Mouse (Mus musculus): ENCODE measurements around the gene Fgfr2. TPM values are rescaled to one million over a fixed set of nuclear protein-coding genes. Genes with fewer than 3 reads are reported as not detected.
A peak's percentile ranks its signal among the peaks of the same experiment; 100 is the strongest.

Gene Fgfr2
- polyA plus RNA-seq, 1 experiment from 2014 or later: 24.1 TPM

GRCm38 (mm10) chr7:132866316-132866715 lies 256.8 kb downstream of the Fgfr2 start:
- no peak overlapping the region for H3K4me2 ChIP-seq (ENCODE audit: low read length)
- H3K36me3 ChIP-seq (ENCODE audit: control insufficient read depth, insufficient read depth, low read length): peaks cover 14% of the 10 kb centered on the region
- no peaks in the 10 kb centered on the region for H3K27me3 ChIP-seq (replicated peaks; ENCODE audit: control insufficient read depth, insufficient read depth, low read length)
- H3K9me3 ChIP-seq (ENCODE audit: control insufficient read depth, low read length): no peaks in the 10 kb centered on the region
- H3K9ac ChIP-seq (ENCODE audit: low read depth, low read length): no peak overlapping the region
- no peak for ATAC-seq
- 96% methylated on average over 9 of the region's 9 CpGs for WGBS
- H3K27ac ChIP-seq (ENCODE audit: low read depth, low read length): no peak overlapping the region
- H3K4me1 ChIP-seq (ENCODE audit: control insufficient read depth, insufficient read depth, low read depth, low read length): peaks cover 2% of the 10 kb centered on the region
- H3K4me3 ChIP-seq (ENCODE audit: low read length): no peak overlapping the region

- Histone ChIP-seq H3K4me1 (ENCODE audit: control insufficient read depth, insufficient read depth, low read depth, low read length) (peaks cover 17% of the 10 kb centered on the region), H3K9ac (ENCODE audit: low read depth, low read length) (peak within 1 kb of the TSS; percentile 73), H3K4me3 (ENCODE audit: low read length) (peak within 1 kb of the TSS; percentile 54), H3K36me3 (ENCODE audit: control insufficient read depth, insufficient read depth, low read length) (no peaks in the 10 kb centered on the region), H3K27ac (ENCODE audit: low read depth, low read length) (peak within 1 kb of the TSS; percentile 64), H3K9me3 (ENCODE audit: control insufficient read depth, low read length) (no peaks in the 10 kb centered on the region), H3K27me3 (replicated peaks; ENCODE audit: control insufficient read depth, insufficient read depth, low read length) (no peaks in the 10 kb centered on the region), H3K4me2 (ENCODE audit: low read length) (peak within 1 kb of the TSS; percentile 66)
- under 1% methylated on average over 50 of the region's 53 CpGs for WGBS
- ATAC-seq: peak; percentile 96
Measured at GRCm38 (mm10) chr7:132859042-132859958, 263.9 kb downstream of the Fgfr2 start, which contains the start of gene Abraxas2. Gene Abraxas2 (plus strand): TSS chr7:132859225.

- H3K9me3 ChIP-seq (ENCODE audit: control insufficient read depth, low read length): no peaks in the 10 kb centered on the region
- 74% methylated on average over 5 of the region's 5 CpGs for WGBS
- H3K27ac ChIP-seq (ENCODE audit: low read depth, low read length): no peak overlapping the region
- H3K36me3 ChIP-seq (ENCODE audit: control insufficient read depth, insufficient read depth, low read length): no peaks in the 10 kb centered on the region
- no peak overlapping the region for H3K9ac ChIP-seq (ENCODE audit: low read depth, low read length)
- H3K27me3 ChIP-seq (replicated peaks; ENCODE audit: control insufficient read depth, insufficient read depth, low read length): no peaks in the 10 kb centered on the region
- no peak overlapping the region for H3K4me2 ChIP-seq (ENCODE audit: low read length)
- no peak overlapping the region for H3K4me3 ChIP-seq (ENCODE audit: low read length)
- peaks cover 17% of the 10 kb centered on the region for H3K4me1 ChIP-seq (ENCODE audit: control insufficient read depth, insufficient read depth, low read depth, low read length)
- ATAC-seq: no peak
Measured at GRCm38 (mm10) chr7:132858043-132858608, 265.0 kb downstream of the Fgfr2 start.

GRCm38 (mm10) chr7:132856083-132856482 lies 267.1 kb downstream of the Fgfr2 start:
- Histone ChIP-seq H3K4me2 (ENCODE audit: low read length) (no peak overlapping the region), H3K9me3 (ENCODE audit: control insufficient read depth, low read length) (no peaks in the 10 kb centered on the region), H3K36me3 (ENCODE audit: control insufficient read depth, insufficient read depth, low read length) (no peaks in the 10 kb centered on the region), H3K4me1 (ENCODE audit: control insufficient read depth, insufficient read depth, low read depth, low read length) (peaks cover 19% of the 10 kb centered on the region), H3K27me3 (replicated peaks; ENCODE audit: control insufficient read depth, insufficient read depth, low read length) (no peaks in the 10 kb centered on the region), H3K9ac (ENCODE audit: low read depth, low read length) (no peak overlapping the region), H3K27ac (ENCODE audit: low read depth, low read length) (no peak overlapping the region), H3K4me3 (ENCODE audit: low read length) (no peak overlapping the region)
- WGBS: 72% methylated on average over 1 of the region's 1 CpGs
- no peak for ATAC-seq

GRCm38 (mm10) chr7:132853946-132854345 lies 269.2 kb downstream of the Fgfr2 start:
- Histone ChIP-seq H3K27me3 (replicated peaks; ENCODE audit: control insufficient read depth, insufficient read depth, low read length) (no peaks in the 10 kb centered on the region), H3K9me3 (ENCODE audit: control insufficient read depth, low read length) (no peaks in the 10 kb centered on the region), H3K4me3 (ENCODE audit: low read length) (no peak overlapping the region), H3K9ac (ENCODE audit: low read depth, low read length) (no peak overlapping the region), H3K27ac (ENCODE audit: low read depth, low read length) (no peak overlapping the region), H3K36me3 (ENCODE audit: control insufficient read depth, insufficient read depth, low read length) (0 out of 2 replicates have a peak, but pooled peaks cover 5% of the 10 kb centered on the region), H3K4me2 (ENCODE audit: low read length) (no peak overlapping the region), H3K4me1 (ENCODE audit: control insufficient read depth, insufficient read depth, low read depth, low read length) (peaks cover 10% of the 10 kb centered on the region)
- ATAC-seq: peak; percentile 62
- 63% methylated on average over 4 of the region's 4 CpGs for WGBS

GRCm38 (mm10) chr7:132853361-132853760 lies 269.8 kb downstream of the Fgfr2 start:
- Histone ChIP-seq H3K4me3 (ENCODE audit: low read length) (no peak overlapping the region), H3K4me1 (ENCODE audit: control insufficient read depth, insufficient read depth, low read depth, low read length) (peaks cover 8% of the 10 kb centered on the region), H3K9ac (ENCODE audit: low read depth, low read length) (no peak overlapping the region), H3K27me3 (replicated peaks; ENCODE audit: control insufficient read depth, insufficient read depth, low read length) (no peaks in the 10 kb centered on the region), H3K9me3 (ENCODE audit: control insufficient read depth, low read length) (no peaks in the 10 kb centered on the region), H3K4me2 (ENCODE audit: low read length) (no peak overlapping the region), H3K27ac (ENCODE audit: low read depth, low read length) (peak overlapping the region; percentile 54; the same call in 1 of the 2 replicates), H3K36me3 (ENCODE audit: control insufficient read depth, insufficient read depth, low read length) (0 out of 2 replicates have a peak, but pooled peaks cover 5% of the 10 kb centered on the region)
- ATAC-seq: no peak
- WGBS: 83% methylated on average over 6 of the region's 6 CpGs

GRCm38 (mm10) chr7:132852173-132852844 lies 270.8 kb downstream of the Fgfr2 start, which contains the start of gene Eef1akmt2:
Gene Eef1akmt2 (minus strand): TSS chr7:132852673.
- no peaks in the 10 kb centered on the region for H3K9me3 ChIP-seq (ENCODE audit: control insufficient read depth, low read length)
- peak; percentile 96 for ATAC-seq
- H3K4me3 ChIP-seq (ENCODE audit: low read length): peak within 1 kb of the TSS; percentile 82
- H3K9ac ChIP-seq (ENCODE audit: low read depth, low read length): peak within 1 kb of the TSS; percentile 93
- H3K4me2 ChIP-seq (ENCODE audit: low read length): peak within 1 kb of the TSS; percentile 61
- under 1% methylated on average over 36 of the region's 37 CpGs for WGBS
- peak within 1 kb of the TSS; percentile 98 for H3K27ac ChIP-seq (ENCODE audit: low read depth, low read length)
- H3K4me1 ChIP-seq (ENCODE audit: control insufficient read depth, insufficient read depth, low read depth, low read length): peaks cover 8% of the 10 kb centered on the region
- H3K36me3 ChIP-seq (ENCODE audit: control insufficient read depth, insufficient read depth, low read length): peaks cover 8% of the 10 kb centered on the region; the same call in 1 of the 2 replicates
- no peaks in the 10 kb centered on the region for H3K27me3 ChIP-seq (replicated peaks; ENCODE audit: control insufficient read depth, insufficient read depth, low read length)

- H3K9me3 ChIP-seq (ENCODE audit: control insufficient read depth, low read length): no peaks in the 10 kb centered on the region
- ATAC-seq: no peak
Measured at GRCm38 (mm10) chr7:132843152-132843551, 280.0 kb downstream of the Fgfr2 start.

GRCm38 (mm10) chr7:132842455-132842854 lies 280.7 kb downstream of the Fgfr2 start:
- 93% methylated on average over 1 of the region's 1 CpGs for WGBS
- no peak overlapping the region for H3K27ac ChIP-seq (ENCODE audit: low read depth, low read length)
- H3K9me3 ChIP-seq (ENCODE audit: control insufficient read depth, low read length): no peaks in the 10 kb centered on the region
- H3K4me2 ChIP-seq (ENCODE audit: low read length): no peak overlapping the region
- no peaks in the 10 kb centered on the region for H3K27me3 ChIP-seq (replicated peaks; ENCODE audit: control insufficient read depth, insufficient read depth, low read length)
- H3K4me1 ChIP-seq (ENCODE audit: control insufficient read depth, insufficient read depth, low read depth, low read length): no peaks in the 10 kb centered on the region
- no peak overlapping the region for H3K4me3 ChIP-seq (ENCODE audit: low read length)
- H3K36me3 ChIP-seq (ENCODE audit: control insufficient read depth, insufficient read depth, low read length): peaks cover 8% of the 10 kb centered on the region
- no peak overlapping the region for H3K9ac ChIP-seq (ENCODE audit: low read depth, low read length)
- ATAC-seq: no peak

More at GRCm38 (mm10) chr7:132843152-132843551, 280.0 kb downstream of the Fgfr2 start:
- Histone ChIP-seq H3K36me3 (ENCODE audit: control insufficient read depth, insufficient read depth, low read length) (peaks cover 9% of the 10 kb centered on the region), H3K4me2 (ENCODE audit: low read length) (no peak overlapping the region), H3K4me1 (ENCODE audit: control insufficient read depth, insufficient read depth, low read depth, low read length) (no peaks in the 10 kb centered on the region), H3K27me3 (replicated peaks; ENCODE audit: control insufficient read depth, insufficient read depth, low read length) (no peaks in the 10 kb centered on the region), H3K9ac (ENCODE audit: low read depth, low read length) (no peak overlapping the region), H3K4me3 (ENCODE audit: low read length) (no peak overlapping the region), H3K27ac (ENCODE audit: low read depth, low read length) (no peak overlapping the region)
- WGBS: 94% methylated on average over 3 of the region's 3 CpGs
